Mouse (Mus musculus) testis, adult 2 months (tissue): ENCODE results near the gene Btn2a2.

ENCODE experiments used
- CTCF ChIP-seq: fragments of 200-500 bp; IDR thresholded peaks from 2 replicates; pipeline ENCODE4 v1.5.1; 2012; ENCODE audit warnings: low read depth, mild to moderate bottlenecking, inconsistent platforms, low read length, moderate library complexity; ENCODE audit not compliant: control insufficient read depth, insufficient read depth, insufficient replicate concordance
- POLR2A ChIP-seq: fragments of 200-500 bp; IDR thresholded peaks from 2 replicates; pipeline ENCODE4 v1.6.1; 2012; ENCODE audit warnings: low read depth, mild to moderate bottlenecking, inconsistent platforms, low read length, moderate library complexity; ENCODE audit not compliant: control insufficient read depth

GRCm38 (mm10) chr13:23525901-23526300 lies 37.2 kb upstream of the Btn2a2 start:
- no peak for TF ChIP-seq POLR2A
- no peak for TF ChIP-seq CTCF
